Mouse (Mus musculus): ENCODE measurements at regions not wholly inside any gene's neighbourhood (a gene's known extent, or its start where the extent isn't known, plus 50 kb on each side); places are given as distances from the start of the nearest gene placed in this dataset.
"Not testable (repeated sequence)": the region's sequence is repeated elsewhere in the genome, so short reads cannot be mapped to it uniquely, and the experiment has no call there.

DNA sequence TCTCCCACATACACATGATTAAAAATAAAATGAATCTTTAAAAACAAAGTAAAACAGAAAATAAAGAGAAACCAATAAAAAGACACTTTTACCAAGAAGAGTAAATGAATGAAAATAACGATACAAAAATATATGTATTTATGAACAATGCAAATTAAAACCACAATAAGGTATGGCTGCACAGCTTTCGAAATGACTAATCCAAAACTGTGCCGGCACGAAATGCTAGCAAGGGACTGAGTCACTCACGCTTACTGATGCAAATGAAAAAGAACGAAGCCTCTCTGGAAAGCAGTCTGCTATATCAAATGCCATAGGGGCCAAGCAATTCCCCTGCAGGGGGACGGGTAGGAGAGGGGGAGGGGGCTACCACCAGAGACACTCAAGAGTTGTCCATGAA lies 704.0 kb downstream of the 4930447A16Rik start:
- no peak for DNase-seq

DNA sequence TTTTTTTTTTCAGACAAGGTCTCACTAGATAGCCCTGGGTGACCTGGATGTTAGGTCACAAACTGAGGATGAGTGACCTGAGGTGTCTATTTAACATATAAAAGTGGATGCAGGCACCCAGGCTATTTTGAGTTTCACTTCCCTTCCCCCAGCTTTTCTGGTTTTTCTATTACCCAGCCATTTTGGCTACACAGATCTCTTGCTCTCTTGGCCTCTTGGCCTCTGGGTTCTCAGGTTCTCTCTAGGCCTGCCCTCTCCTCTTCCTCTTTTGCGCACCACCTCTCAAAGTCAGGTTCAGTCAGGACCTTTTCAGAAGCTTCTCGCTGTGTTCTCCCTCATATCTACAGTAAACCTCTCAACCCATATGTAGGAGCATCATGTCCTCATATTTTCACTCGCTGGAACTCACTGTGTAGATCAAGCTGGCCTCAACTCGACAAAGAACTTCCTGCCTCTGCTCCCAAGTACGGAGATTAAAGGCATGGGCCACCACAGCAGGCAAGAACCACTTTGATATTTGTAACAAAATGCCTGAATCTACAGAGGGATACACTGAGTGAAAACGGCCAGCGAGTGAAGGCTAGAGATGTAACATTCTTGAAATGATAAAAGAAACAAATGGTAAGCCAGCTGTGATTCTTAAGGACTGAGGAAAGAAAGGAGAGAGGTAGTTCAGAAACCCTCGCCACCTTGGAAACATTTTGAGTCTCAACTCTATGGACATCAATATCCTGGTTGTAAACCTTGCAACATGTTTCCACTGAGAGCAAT lies 704.7 kb downstream of the 4930447A16Rik start:
- DNase-seq, result no peak

DNA sequence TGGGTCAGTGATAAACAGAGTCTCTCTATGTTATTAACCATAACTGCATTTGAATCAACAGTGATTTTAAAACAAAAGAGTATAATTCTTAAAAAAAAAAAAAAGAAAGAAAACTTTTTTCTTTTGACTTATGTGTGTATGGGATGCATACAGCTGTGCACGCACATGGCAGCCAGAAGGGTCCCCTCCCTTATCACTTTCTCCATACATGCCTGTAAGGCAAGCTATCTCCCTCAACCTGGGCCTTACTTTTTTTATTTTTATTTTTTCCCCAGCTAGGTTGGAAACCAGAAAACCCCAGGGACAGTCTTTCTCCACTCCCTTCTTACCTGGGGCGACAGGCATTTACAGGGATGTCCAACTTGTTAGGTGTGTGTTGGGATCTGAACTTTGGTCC lies 705.3 kb downstream of the 4930447A16Rik start:
- no peak for DNase-seq

DNA sequence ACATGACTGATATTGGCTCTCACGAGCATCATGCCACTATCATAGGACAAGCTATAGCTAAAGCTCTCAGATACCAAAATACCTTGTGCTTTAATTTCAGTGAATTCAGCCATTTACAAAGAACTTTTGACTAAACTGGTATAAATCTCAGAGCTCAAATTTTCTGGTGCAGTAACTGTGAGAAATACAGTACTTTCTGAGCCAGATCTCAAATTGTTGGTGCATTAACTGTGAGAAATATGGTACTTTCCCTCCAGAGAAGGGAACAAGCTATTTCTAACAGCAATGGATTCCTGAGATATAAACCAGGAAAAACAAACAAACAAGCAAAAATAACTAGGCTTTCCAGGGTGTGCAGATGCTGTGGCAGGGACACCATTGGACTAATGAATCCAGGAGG lies 714.3 kb downstream of the 4930447A16Rik start:
- no peak for DNase-seq

DNA sequence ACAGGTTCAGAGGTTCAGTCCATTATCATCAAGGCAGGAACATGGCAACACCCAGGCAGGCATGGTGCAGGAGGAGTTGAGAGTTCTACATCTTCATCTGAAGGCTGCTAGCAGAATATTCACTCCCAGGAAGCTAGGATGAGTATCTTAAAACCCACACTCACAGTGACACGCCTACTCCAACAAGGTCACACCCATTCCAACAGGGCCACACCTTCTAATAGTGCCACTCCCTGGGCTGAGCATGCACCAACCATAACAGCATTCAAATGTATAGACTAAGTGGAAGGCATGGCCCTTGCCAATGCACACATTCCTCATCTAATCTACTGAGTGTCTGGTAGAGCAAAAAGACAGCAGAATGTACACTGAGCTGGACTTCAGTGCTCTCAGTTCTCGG lies 718.1 kb downstream of the 4930447A16Rik start:
- no peak for DNase-seq

DNA sequence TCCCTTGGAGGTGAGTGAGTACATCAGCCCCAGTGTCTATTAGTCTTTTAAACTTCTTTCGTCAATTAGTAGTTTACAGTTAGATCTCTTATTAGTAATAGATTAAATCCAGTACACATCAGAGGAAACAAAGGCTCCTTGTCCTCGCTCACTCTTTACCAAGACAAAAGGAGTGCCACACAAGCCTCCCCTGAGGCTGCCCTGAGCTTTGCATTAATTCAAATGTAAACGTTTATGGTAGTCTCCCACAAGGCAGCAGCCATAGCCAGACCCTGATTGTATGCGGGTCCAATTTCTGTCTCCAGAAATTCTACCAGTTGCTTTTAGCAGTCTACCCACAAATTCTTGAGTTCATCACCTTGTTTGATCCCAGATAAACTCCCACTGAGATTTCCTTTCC lies 726.3 kb downstream of the 4930447A16Rik start:
- no peak for DNase-seq

DNA sequence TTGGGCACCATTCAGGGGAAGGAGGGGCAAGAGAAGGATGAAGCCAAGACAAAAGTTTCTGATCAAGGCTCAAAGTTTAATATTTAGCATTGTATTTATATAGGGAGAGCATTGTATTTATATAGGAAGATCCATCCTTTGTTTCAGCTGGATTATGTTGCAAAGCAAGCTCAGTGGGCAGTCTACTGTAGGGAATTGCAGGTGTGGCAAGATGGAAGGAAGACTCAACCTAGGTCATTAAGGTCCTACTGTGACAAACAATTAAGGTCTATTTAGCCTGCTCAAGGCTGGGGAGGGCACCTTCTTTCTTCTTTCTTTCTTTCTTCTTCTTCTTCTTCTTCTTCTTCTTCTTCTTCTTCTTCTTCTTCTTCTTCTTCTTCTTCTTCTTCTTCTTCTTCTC lies 728.5 kb downstream of the 4930447A16Rik start:
- DNase-seq, result not testable (repeated sequence)

DNA sequence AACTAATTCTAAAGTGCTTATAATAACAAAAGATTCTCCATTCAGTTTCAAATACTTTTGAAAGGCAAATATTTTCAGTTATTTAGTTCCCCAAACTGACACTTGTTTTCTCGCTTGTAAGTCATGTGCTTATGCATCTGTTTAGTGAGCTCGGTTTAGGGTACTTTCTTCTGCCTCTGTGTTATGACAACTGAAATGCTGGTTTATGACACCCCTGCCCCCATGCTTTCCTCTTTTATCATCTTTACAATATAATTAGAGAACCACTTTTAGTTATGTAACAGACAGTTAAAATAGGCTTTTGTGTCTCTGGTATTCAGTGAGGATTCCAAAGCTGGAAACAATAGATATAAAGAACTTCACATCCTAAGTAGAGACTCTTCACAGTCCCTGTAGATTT lies 733.8 kb downstream of the 4930447A16Rik start:
- no peak for DNase-seq

DNA sequence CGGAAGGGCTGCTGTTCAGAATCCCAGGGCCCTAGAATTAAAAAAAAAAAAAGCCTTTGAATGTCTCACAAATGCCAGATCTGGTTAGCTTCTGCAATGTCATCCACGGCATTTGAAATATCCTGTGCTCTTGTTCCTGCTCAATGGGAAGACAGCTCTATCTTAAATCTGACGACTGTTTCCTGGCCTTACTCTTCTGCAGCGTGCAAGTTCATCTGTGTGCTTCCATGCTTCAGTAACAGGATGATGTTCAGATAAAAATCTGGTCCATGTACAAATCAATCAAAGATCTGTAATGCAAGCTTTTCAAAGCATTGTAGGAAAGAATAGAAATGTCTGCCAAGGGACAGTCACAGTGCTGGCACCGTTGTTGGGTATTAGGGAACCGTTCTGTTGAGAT lies 738.4 kb downstream of the 4930447A16Rik start:
- DNase-seq, result peak; percentile 14

DNA sequence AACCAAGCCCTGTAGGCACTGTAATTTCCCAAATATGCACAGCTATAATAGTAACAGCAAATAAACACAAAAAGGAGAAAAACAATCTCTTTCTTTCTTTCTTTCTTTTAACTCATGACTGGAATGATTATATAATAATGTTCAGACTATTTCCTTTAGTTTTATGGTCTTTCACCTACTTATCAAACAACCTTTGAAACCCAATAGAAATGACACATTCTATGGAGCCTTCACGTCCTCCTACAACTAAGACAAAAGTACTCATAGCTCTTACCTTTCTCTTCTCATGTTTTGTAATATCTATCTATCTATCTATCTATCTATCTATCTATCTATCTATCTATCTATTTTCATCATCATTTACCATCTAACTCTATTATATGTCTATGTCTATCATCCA lies 739.5 kb downstream of the 4930447A16Rik start:
- DNase-seq, result no peak

DNA sequence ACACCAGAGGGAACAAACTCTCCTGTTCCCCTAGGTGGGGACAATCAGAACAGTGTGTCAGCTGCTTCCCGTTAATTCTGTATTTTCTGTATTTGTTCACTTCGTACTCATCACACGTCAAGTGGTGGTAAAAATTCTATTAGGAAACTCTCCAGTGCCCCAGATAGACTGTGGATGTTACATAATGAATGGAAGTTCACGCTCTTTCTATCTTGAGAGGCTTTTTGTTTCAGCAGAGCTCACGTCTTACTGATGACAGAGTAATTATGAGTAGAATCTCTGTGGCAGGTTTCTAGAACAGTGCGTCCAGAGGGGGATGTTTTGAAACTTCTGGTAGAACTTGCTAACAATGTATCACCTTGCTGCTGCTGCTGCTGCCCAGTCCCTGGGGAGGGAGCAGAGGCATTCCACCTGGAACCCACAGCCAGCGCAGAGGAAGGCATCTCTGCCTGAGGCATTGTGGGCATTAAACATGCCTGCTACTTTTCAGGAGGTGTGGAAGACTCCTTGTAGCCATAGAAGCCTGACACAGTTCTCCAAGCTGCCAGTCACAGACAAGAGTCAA lies 740.6 kb downstream of the 4930447A16Rik start:
- DNase-seq, result no peak

DNA sequence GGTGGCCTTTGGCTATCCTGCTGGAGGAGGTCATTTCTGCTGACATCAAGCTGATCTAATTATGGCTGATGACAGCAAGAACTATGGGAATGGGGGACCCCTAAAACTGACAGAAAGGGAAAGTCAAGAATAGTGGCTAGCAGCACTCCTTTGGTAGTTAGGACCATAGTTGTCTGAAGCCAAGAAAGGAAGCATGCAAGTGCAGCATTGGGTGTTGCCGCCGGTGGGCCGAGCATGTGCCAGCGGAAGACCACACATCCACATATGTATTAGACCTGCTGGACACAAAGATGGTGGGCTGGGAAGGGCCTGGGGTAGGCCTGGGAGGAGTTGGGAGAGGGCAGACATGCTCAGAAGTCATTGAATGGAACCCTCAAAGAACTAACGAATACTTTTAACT lies 741.1 kb downstream of the 4930447A16Rik start:
- DNase-seq, result no peak

DNA sequence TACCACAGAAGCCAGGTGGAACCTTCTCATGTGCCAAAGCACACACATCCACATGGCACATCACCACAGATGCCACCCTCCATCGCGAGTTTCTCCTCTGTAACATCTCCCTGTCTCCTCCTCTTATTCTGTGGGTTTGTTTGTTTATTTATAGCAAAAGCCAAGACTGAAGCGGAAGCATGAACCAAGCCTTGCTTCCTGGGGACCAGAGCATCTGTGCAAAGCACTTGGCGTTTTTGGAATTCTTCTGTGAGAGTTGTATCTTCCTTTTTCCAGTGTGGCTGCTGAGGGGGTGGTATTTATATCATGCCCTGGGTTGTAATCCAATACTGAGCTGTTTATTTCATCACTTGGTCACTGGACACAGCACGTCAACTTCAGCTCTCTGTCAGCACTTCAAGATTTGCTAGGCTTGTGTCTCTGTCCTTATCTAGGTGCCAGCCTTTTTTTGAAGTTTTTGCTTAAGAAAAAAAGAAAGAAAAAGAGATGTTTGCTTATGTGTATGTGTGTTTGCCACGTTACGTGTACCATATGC lies 742.3 kb downstream of the 4930447A16Rik start:
- no peak for DNase-seq

DNA sequence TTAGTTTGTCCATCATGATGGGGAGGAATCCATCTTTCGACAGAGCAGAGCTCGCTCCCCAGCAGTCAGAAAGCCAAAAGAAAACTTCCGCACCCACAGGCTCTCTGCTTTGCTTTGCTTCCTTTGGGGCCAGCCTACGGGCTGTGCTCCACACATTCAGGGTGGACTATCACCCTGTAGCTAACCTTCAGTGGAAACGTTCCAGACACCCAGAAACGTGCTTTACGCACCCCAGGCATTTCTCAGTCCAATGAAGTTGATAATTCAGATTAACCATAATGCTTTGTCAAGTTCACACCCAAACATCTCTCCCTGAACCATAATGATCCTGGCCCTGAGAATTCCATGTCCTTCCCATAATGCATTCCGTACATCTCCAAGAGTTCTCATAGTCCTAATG lies 743.8 kb downstream of the 4930447A16Rik start:
- DNase-seq, result no peak

All from kidney, postnatal 14 days (tissue).